Mouse (Mus musculus): ENCODE results near the gene Pbx4. TPM values are rescaled to one million over a fixed set of nuclear protein-coding genes. Genes with fewer than 3 reads are reported as not detected.

The Pbx4 gene
- total RNA-seq, 2 experiments from 2014 or later: 5.6 to 7.0 TPM

- ATAC-seq (replicated peaks; ENCODE audit: poor library complexity, severe bottlenecking): peak; percentile 57
Observed at GRCm38 (mm10) chr8:69919876-69920662, 87.8 kb downstream of the Pbx4 start.

- ATAC-seq (replicated peaks; ENCODE audit: poor library complexity, severe bottlenecking): no peak
Observed at GRCm38 (mm10) chr8:69921141-69921540, 88.8 kb downstream of the Pbx4 start.

Other genes with a start within 250 kb of the Pbx4 start
- 16.5 and 19.5 TPM in 2 replicates for gene Zfp868, start 206.9 kb upstream of the Pbx4 start, total RNA-seq (2014; fragmentation: Nextera tagmentation)
- 9.4 and 17.1 TPM in 2 replicates for gene Zfp868, start 206.9 kb upstream of the Pbx4 start, total RNA-seq (2017)
- not detected in 2 replicates for gene Zfp964, start 178.0 kb upstream of the Pbx4 start, total RNA-seq (2014; fragmentation: Nextera tagmentation)
- gene Zfp964, start 178.0 kb upstream of the Pbx4 start, total RNA-seq (2017): 0.13 TPM in 1 of 2 replicates, not detected in the other
- 12.5 and 22.8 TPM in 2 replicates for gene Zfp869, start 121.8 kb upstream of the Pbx4 start, total RNA-seq (2014; fragmentation: Nextera tagmentation)
- gene Zfp869, start 121.8 kb upstream of the Pbx4 start, total RNA-seq (2017): 22.8 and 26.0 TPM in 2 replicates
- gene Zfp963, start 82.5 kb upstream of the Pbx4 start, total RNA-seq (2014; fragmentation: Nextera tagmentation): 1.7 and 9.8 TPM in 2 replicates
- gene Zfp963, start 82.5 kb upstream of the Pbx4 start, total RNA-seq (2017): 2.2 TPM in 2 replicates
- gene Gm20422, start 57.6 kb upstream of the Pbx4 start, total RNA-seq (2014; fragmentation: Nextera tagmentation): not detected in 2 replicates
- 4.1 TPM in 1 of 2 replicates, not detected in the other for gene Gm20422, start 57.6 kb upstream of the Pbx4 start, total RNA-seq (2017)
- 33.3 and 43.5 TPM in 2 replicates for gene Atp13a1, start 41.3 kb upstream of the Pbx4 start, total RNA-seq (2014; fragmentation: Nextera tagmentation)
- gene Atp13a1, start 41.3 kb upstream of the Pbx4 start, total RNA-seq (2017): 18.5 and 19.1 TPM in 2 replicates
- gene Zfp866, start 41.3 kb upstream of the Pbx4 start, total RNA-seq (2014; fragmentation: Nextera tagmentation): 25.1 and 35.3 TPM in 2 replicates
- 17.9 and 18.3 TPM in 2 replicates for gene Zfp866, start 41.3 kb upstream of the Pbx4 start, total RNA-seq (2017)
- 53.7 and 60.9 TPM in 2 replicates for gene Gmip, start 23.8 kb upstream of the Pbx4 start, total RNA-seq (2014; fragmentation: Nextera tagmentation)
- gene Gmip, start 23.8 kb upstream of the Pbx4 start, total RNA-seq (2017): 26.4 and 43.8 TPM in 2 replicates
- 3.0 and 9.3 TPM in 2 replicates for gene Lpar2, start 10.1 kb upstream of the Pbx4 start, total RNA-seq (2014; fragmentation: Nextera tagmentation)
- gene Lpar2, start 10.1 kb upstream of the Pbx4 start, total RNA-seq (2017): 1.5 and 1.9 TPM in 2 replicates
- gene Cilp2, start 55.2 kb downstream of the Pbx4 start, total RNA-seq (2014; fragmentation: Nextera tagmentation): not detected in 2 replicates
- not detected in 2 replicates for gene Cilp2, start 55.2 kb downstream of the Pbx4 start, total RNA-seq (2017)
- gene Tssk6, start 69.7 kb downstream of the Pbx4 start, total RNA-seq (2014; fragmentation: Nextera tagmentation): 0.73 TPM in 1 of 2 replicates, not detected in the other
- 1.5 and 2.5 TPM in 2 replicates for gene Tssk6, start 69.7 kb downstream of the Pbx4 start, total RNA-seq (2017)
- 76.7 and 98.5 TPM in 2 replicates for gene Ndufa13, start 70.1 kb downstream of the Pbx4 start, total RNA-seq (2014; fragmentation: Nextera tagmentation)
- gene Ndufa13, start 70.1 kb downstream of the Pbx4 start, total RNA-seq (2017): 107 and 110 TPM in 2 replicates
- gene Yjefn3, start 70.2 kb downstream of the Pbx4 start, total RNA-seq (2014; fragmentation: Nextera tagmentation): 2.7 TPM in 1 of 2 replicates, not detected in the other
- not detected in 2 replicates for gene Yjefn3, start 70.2 kb downstream of the Pbx4 start, total RNA-seq (2017)
- 51.7 and 69.2 TPM in 2 replicates for gene Gatad2a, start 163.9 kb downstream of the Pbx4 start, total RNA-seq (2014; fragmentation: Nextera tagmentation)
- gene Gatad2a, start 163.9 kb downstream of the Pbx4 start, total RNA-seq (2017): 47.5 and 58.2 TPM in 2 replicates
- gene Mau2, start 210.2 kb downstream of the Pbx4 start, total RNA-seq (2014; fragmentation: Nextera tagmentation): 29.9 and 34.9 TPM in 2 replicates
- gene Mau2, start 210.2 kb downstream of the Pbx4 start, total RNA-seq (2017): 27.3 and 29.0 TPM in 2 replicates
- gene Sugp1, start 210.3 kb downstream of the Pbx4 start, total RNA-seq (2014; fragmentation: Nextera tagmentation): 18.4 and 22.6 TPM in 2 replicates
- 24.3 and 26.0 TPM in 2 replicates for gene Sugp1, start 210.3 kb downstream of the Pbx4 start, total RNA-seq (2017)
- 3.9 TPM in 1 of 2 replicates, not detected in the other for gene Tm6sf2, start 240.4 kb downstream of the Pbx4 start, total RNA-seq (2014; fragmentation: Nextera tagmentation)
- gene Tm6sf2, start 240.4 kb downstream of the Pbx4 start, total RNA-seq (2017): not detected in 2 replicates

Data from granulocyte monocyte progenitor cell, adult 5-6 weeks (primary cell).